Mouse (Mus musculus) mouse trophoblast stem cell (cell line): ENCODE measurements at regions not wholly inside any gene's neighbourhood (a gene's known extent, or its start where the extent isn't known, plus 50 kb on each side); places are given as distances from the start of the nearest gene placed in this dataset.

Experiments used
- in situ Hi-C, 2 experiments: fragments of 300-500 bp; cut with MseI, MboI; formaldehyde crosslinking; loops; 2 replicates in 1 of 2; 3 replicates in 1 of 2; pipeline ENCODE4 v1.15.1; 2025

DNA sequence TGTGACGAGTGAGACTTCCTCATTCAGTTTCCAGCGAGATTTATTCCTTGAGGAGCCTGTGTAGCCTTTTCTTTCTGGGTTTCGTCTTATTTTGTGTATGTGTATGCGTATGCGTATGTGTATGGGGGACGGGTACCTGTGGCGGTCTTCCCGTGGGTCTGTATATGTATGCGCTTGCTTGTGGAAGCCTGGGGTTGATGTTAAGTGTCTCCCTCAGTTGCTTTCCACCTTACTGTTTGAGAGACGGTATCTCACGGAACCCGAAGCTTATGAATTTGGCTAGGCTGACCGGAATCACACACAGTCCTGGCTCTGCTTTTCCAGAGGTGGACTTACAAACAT is 87.1 kb downstream of the Ankrd50 start:
- in situ Hi-C loops = no loop called here

DNA sequence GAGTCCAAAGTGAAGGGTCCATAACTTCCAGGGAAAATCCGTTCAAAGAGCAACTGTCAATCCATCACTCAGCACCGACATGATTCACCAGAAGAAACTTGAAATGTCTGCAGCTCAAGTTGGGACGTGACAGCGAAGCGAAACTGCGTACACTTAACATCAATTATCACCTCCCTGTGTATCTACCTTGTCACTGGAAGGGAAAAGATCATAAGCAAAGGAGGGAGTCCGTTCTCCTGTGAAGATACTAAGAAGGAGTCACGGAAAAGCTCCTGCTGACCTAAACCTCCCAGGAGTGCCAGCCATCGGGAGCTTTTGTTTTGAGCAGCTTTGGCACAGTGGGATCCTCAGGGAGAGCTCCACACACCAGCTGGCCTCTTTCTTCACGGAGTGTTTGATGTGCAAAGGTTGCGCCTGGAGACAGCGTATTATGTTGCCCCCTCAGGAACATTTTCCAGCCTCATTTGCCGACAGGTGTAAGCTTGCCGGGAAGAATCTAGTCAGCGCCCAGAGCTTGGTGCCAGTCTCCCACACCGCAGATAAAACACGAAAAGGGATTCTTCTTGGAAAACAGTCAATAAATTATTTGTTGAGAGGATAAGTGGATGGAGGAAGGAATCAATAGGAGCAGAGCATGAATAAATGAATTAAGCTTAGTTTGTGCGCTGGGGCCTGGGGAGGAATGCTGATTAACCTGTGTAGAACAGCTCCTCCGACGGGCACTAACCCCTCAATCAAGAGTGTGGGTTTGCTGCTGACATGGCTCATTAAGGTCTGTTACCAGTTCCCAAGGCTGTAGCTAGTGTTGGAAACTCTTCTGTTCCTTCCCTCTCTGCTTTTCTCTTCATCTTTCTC is 87.7 kb downstream of the Ankrd50 start:
- in situ Hi-C loops = no loop called here

GRCm38 (mm10) chr3:38394308-38394707 is 90.3 kb downstream of the Ankrd50 start:
- in situ Hi-C loops = no loop called here

- in situ Hi-C loops = no loop called here
Observed at GRCm38 (mm10) chr3:38389647-38390046, 95.0 kb downstream of the Ankrd50 start.

GRCm38 (mm10) chr3:38388961-38389360 is 95.7 kb downstream of the Ankrd50 start:
- in situ Hi-C loops = no loop called here

- in situ Hi-C loops = no loop called here
Observed at GRCm38 (mm10) chr3:38382743-38383142, 101.9 kb downstream of the Ankrd50 start.

DNA sequence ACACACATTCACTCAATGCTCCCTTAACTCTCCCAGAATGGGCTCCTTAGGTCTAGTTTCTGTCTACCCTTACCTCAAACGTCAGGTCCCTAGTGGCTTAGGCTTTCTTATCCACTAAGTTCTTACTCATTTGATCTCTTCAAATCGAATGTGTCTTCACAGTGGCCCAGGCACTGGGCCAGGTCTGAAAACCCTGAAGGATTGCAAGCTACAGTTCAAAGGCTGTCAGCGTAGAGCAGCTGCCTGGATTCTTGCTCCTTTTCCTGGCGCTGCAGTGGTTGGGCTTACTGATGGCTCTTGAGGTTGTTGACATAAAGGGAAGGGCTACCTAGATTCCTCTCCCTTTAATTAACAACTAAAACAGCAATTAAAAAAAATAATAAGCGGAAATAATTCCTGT is 103.0 kb downstream of the Ankrd50 start:
- in situ Hi-C loops = no loop called here

DNA sequence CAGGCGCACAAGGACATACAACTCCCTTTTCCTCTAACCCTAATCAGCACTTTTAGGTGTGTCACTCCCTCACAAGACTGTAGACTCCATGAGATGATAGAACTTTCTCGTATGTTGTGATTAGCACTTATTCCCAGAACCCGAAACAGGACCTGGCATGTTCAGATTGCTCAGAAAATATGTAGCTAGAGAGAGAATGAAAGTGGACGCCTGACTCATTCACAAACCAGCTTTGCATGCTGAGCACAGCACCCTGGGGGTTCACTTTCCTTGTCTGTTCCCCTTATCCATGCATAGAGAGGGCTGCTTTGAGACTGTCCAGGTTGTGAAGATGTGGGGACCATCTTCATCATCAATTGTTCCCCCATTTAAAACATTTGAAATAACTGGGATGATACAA is 111.0 kb downstream of the Ankrd50 start:
- in situ Hi-C loops = no loop called here

- in situ Hi-C loops = no loop called here
Observed at GRCm38 (mm10) chr3:38371702-38372101, 112.9 kb downstream of the Ankrd50 start.

DNA sequence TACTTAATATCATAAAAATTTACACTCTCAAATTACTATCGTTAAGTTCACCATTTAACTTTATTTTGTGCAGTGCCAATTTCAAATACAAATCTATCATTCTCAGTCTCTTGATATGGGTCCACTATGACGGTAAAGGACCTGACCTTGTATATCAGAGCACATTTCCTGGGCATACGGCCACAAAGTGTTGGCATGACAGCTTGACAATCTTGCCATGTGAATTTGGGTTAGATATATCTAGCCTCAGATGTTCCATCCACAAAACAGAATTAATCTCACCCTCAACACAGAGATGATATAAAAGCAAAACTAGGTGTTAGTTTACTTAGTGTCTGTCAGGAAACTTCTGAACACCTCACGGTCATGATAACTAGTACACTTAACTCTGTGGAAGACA is 120.8 kb downstream of the Ankrd50 start:
- in situ Hi-C loops = no loop called here

- in situ Hi-C loops = no loop called here
Observed at GRCm38 (mm10) chr3:38361411-38361810, 123.2 kb downstream of the Ankrd50 start.

GRCm38 (mm10) chr3:38360974-38361373 is 123.7 kb downstream of the Ankrd50 start:
- in situ Hi-C loops = no loop called here

GRCm38 (mm10) chr3:38360421-38360921 is 124.2 kb downstream of the Ankrd50 start:
- in situ Hi-C loops = no loop called here

- in situ Hi-C loops = no loop called here
Observed at GRCm38 (mm10) chr3:38357905-38358491, 126.6 kb downstream of the Ankrd50 start.

- in situ Hi-C loops = no loop called here
Observed at GRCm38 (mm10) chr3:38344283-38344682, 140.4 kb downstream of the Ankrd50 start.

DNA sequence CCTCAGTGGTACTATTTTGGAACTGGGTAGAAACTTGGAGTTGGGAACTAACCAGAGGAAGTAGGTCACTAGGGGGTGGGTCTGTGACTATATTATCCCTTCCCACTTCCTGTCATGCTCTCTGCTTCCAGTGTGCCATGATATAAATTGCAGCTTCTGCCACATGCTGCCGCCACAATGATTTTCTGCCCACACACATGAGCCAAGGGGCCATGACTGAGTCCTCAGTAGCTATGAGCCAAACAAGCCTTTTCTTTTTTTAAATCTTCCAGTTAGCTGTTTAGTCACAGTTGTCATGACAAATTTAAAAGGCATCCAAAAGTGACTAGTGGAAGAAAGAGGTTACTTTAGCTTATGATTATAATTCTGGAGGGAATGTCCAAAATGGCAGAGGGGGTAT is 143.0 kb downstream of the Ankrd50 start:
- in situ Hi-C loops = no loop called here

- in situ Hi-C loops = no loop called here
Observed at GRCm38 (mm10) chr3:38333321-38333910, 151.2 kb downstream of the Ankrd50 start.

GRCm38 (mm10) chr3:38331169-38331568 is 153.5 kb downstream of the Ankrd50 start:
- in situ Hi-C loops = no loop called here

- in situ Hi-C loops = no loop called here
Observed at GRCm38 (mm10) chr3:38327286-38327685, 157.4 kb downstream of the Ankrd50 start.

- in situ Hi-C loops = no loop called here
Observed at GRCm38 (mm10) chr3:38326211-38326610, 158.4 kb downstream of the Ankrd50 start.

DNA sequence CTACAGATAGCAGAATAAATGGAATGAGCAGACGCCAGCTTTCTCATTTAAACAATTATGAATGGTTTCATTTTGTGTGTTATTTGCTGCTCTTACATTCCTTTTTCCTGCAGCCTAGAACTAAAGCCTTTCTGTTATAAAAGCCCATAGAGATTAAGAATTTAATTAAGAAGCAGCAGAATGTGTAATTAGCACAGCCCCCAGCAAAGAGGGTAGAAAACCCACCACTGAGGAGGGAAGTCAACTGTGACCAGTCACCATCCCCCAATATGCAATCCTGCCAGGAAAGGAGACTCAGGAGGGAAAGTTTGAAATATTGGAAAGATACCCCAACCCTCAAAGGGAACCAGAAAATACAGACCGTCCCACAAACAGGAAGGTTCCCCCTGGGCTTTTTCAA is 160.0 kb downstream of the Ankrd50 start:
- in situ Hi-C loops = no loop called here

DNA sequence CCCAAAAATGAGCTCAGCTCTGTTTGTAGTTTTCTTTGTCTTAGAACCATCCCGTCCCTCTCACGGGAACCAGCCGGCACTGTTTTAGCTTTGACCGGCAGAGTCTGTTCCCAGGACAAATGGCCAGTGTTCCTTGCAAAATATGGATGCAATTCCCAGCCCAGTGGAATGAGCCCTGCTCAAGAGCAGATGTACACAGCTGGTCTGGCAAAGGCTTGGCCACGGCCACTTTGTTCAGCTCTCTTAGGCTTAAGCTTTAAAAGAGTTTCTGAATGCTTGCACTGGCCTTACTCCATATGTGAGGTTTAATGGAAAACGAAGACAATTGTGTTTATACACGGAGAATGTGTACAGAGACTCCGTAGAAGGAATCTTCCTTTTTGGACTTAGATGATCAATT is 162.2 kb downstream of the Ankrd50 start:
- in situ Hi-C loops = no loop called here

DNA sequence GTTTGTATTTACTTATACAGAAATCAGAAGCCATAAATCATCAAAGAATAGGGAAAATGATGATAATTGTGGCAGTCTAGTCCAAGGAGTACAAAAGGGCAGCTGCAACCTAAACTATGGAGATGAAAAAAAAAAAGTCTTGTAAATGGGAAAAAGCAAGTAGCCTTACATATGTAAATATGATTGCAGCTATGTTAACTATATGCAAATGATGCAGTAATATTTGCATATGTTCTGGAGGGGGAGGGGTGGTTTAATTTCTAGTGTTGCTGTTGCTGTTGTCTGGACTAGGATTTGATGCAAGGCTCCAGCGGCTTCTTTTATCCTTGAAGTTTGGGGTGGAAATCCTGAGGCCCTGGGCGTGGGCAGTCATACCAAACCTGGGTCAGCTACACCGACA is 163.0 kb downstream of the Ankrd50 start:
- in situ Hi-C loops = no loop called here
